Mouse (Mus musculus) embryonic facial prominence, embryonic 10.5 days (tissue): ENCODE results near the gene Zfp263. TPM values are rescaled to one million over a fixed set of nuclear protein-coding genes. Genes with fewer than 3 reads are reported as not detected.

Experiments used
- DNase-seq: peaks from one replicate; pipeline ENCODE4 v3.0.0-alpha.2; 2017; ENCODE audit warnings: low spot score
- H3K27ac ChIP-seq: fragments of 300-500 bp; sonication (generic); replicated peaks from 2 replicates; pipeline ENCODE4 v1.5.1; 2016; ENCODE audit warnings: mild to moderate bottlenecking
- H3K27me3 ChIP-seq: fragments of 300-500 bp; sonication (generic); replicated peaks from 2 replicates; pipeline ENCODE4 v1.6.1; 2016; ENCODE audit warnings: low read depth, mild to moderate bottlenecking; ENCODE audit not compliant: poor library complexity, severe bottlenecking
- H3K36me3 ChIP-seq: fragments of 300-500 bp; sonication (generic); replicated peaks from 2 replicates; pipeline ENCODE4 v1.6.1; 2016; ENCODE audit warnings: mild to moderate bottlenecking, moderate library complexity
- H3K4me1 ChIP-seq: fragments of 300-500 bp; sonication (generic); 2 replicates; pipeline ENCODE4 v1.6.1; 2016
- H3K4me3 ChIP-seq: fragments of 300-500 bp; sonication (generic); 2 replicates; pipeline ENCODE4 v1.5.1; 2016; ENCODE audit warnings: mild to moderate bottlenecking, moderate library complexity
- H3K9me3 ChIP-seq: fragments of 300-500 bp; sonication (generic); 2 replicates; pipeline ENCODE4 v1.6.1; 2016; ENCODE audit warnings: mild to moderate bottlenecking
- WGBS: fragments of 180-500 bp; shearing (Covaris S2); methylation state at CpG from one replicate; pipeline ENCODE4 v1.1.7; 2016; 5-methylcytosine and 5-hydroxymethylcytosine counted together
- polyA plus RNA-seq: library from polyadenylated mRNA; unstranded; fragments of >200 nt; fragmentation: Nextera tagmentation; extraction: Ambion mirVana; gene quantifications from 2 replicates; pipeline ENCODE4 v1.2.1, GENCODE M21; 2016

The Zfp263 gene
- polyA plus RNA-seq, 1 experiment from 2014 or later: 53.3 TPM

GRCm38 (mm10) chr16:3745656-3746055 is 1.8 kb downstream of the Zfp263 start:
- Histone ChIP-seq H3K9me3 (peaks cover 32% of the 10 kb centered on the region), H3K4me1 (peaks cover 24% of the 10 kb centered on the region), H3K36me3 (peaks cover 52% of the 10 kb centered on the region), H3K27ac (no peak overlapping the region), H3K27me3 (no peaks in the 10 kb centered on the region), H3K4me3 (peak overlapping the region; percentile 92)
- DNase-seq: no peak
- 89% methylated on average over 4 of the region's 4 CpGs for WGBS

GRCm38 (mm10) chr16:3748976-3749375 is 5.1 kb downstream of the Zfp263 start:
- peaks cover 35% of the 10 kb centered on the region for H3K9me3 ChIP-seq
- H3K27me3 ChIP-seq: no peaks in the 10 kb centered on the region
- H3K4me1 ChIP-seq: peaks cover 19% of the 10 kb centered on the region
- H3K36me3 ChIP-seq: peaks cover 74% of the 10 kb centered on the region
- WGBS: 96% methylated on average over 3 of the region's 3 CpGs
- no peak for DNase-seq
- H3K4me3 ChIP-seq: no peak overlapping the region
- H3K27ac ChIP-seq: no peak overlapping the region

GRCm38 (mm10) chr16:3771603-3772002 is 27.7 kb downstream of the Zfp263 start:
- no peak overlapping the region for H3K27ac ChIP-seq
- no peak for DNase-seq

GRCm38 (mm10) chr16:3776365-3776764 is 32.5 kb downstream of the Zfp263 start:
- Histone ChIP-seq H3K27me3 (no peaks in the 10 kb centered on the region), H3K9me3 (no peaks in the 10 kb centered on the region), H3K4me1 (peaks cover 3% of the 10 kb centered on the region; the same call in 1 of the 2 replicates), H3K27ac (no peak overlapping the region), H3K4me3 (no peak overlapping the region), H3K36me3 (no peaks in the 10 kb centered on the region)
- DNase-seq: no peak
- WGBS: 85% methylated on average over 3 of the region's 3 CpGs

More at GRCm38 (mm10) chr16:3771603-3772002, 27.7 kb downstream of the Zfp263 start:
- WGBS: 96% methylated on average over 4 of the region's 4 CpGs
- Histone ChIP-seq H3K4me1 (no peaks in the 10 kb centered on the region), H3K27me3 (no peaks in the 10 kb centered on the region), H3K36me3 (peaks cover 7% of the 10 kb centered on the region; the same call in 1 of the 2 replicates), H3K4me3 (no peak overlapping the region), H3K9me3 (no peaks in the 10 kb centered on the region)

- no peak overlapping the region for H3K4me3 ChIP-seq
- peaks cover 3% of the 10 kb centered on the region; the same call in 1 of the 2 replicates for H3K4me1 ChIP-seq
- no peaks in the 10 kb centered on the region for H3K9me3 ChIP-seq
- no peaks in the 10 kb centered on the region for H3K36me3 ChIP-seq
- DNase-seq: no peak
- WGBS: 70% methylated on average over 3 of the region's 3 CpGs
- H3K27ac ChIP-seq: no peak overlapping the region
- H3K27me3 ChIP-seq: no peaks in the 10 kb centered on the region
Measured at GRCm38 (mm10) chr16:3777986-3778385, 34.1 kb downstream of the Zfp263 start.

GRCm38 (mm10) chr16:3781237-3781636 is 37.3 kb downstream of the Zfp263 start:
- Histone ChIP-seq H3K4me1 (peaks cover 3% of the 10 kb centered on the region; the same call in 1 of the 2 replicates), H3K27ac (no peak overlapping the region), H3K36me3 (no peaks in the 10 kb centered on the region), H3K4me3 (no peak overlapping the region), H3K27me3 (no peaks in the 10 kb centered on the region), H3K9me3 (no peaks in the 10 kb centered on the region)
- DNase-seq: no peak

- Histone ChIP-seq H3K4me3 (no peak overlapping the region), H3K4me1 (no peaks in the 10 kb centered on the region), H3K27me3 (no peaks in the 10 kb centered on the region), H3K9me3 (peaks cover 9% of the 10 kb centered on the region; the same call in 1 of the 2 replicates), H3K36me3 (no peaks in the 10 kb centered on the region), H3K27ac (no peak overlapping the region)
- DNase-seq: no peak
Measured at GRCm38 (mm10) chr16:3788394-3788793, 44.5 kb downstream of the Zfp263 start.

Other genes with a start within 250 kb of the Zfp263 start
- not detected in 2 replicates for gene Olfr161, start 153.1 kb upstream of the Zfp263 start, polyA plus RNA-seq
- gene Mefv, start 26.0 kb upstream of the Zfp263 start, polyA plus RNA-seq: not detected in 2 replicates
- gene Olfr15, start 86.8 kb downstream of the Zfp263 start, polyA plus RNA-seq: 0.31 TPM in 1 of 2 replicates, not detected in the other
- 0.82 and 1.1 TPM in 2 replicates for gene Zfp174, start 103.2 kb downstream of the Zfp263 start, polyA plus RNA-seq
- 54.4 and 56.4 TPM in 2 replicates for gene Naa60, start 128.3 kb downstream of the Zfp263 start, polyA plus RNA-seq
- 4.5 and 5.5 TPM in 2 replicates for gene Zfp597, start 140.5 kb downstream of the Zfp263 start, polyA plus RNA-seq
- gene Gm20695, start 140.6 kb downstream of the Zfp263 start, polyA plus RNA-seq: 1.4 and 2.6 TPM in 2 replicates
- gene 1700037C18Rik, start 164.6 kb downstream of the Zfp263 start, polyA plus RNA-seq: 6.8 TPM in 2 replicates
- gene Cluap1, start 164.7 kb downstream of the Zfp263 start, polyA plus RNA-seq: 22.5 and 24.7 TPM in 2 replicates
- 0.97 and 1.0 TPM in 2 replicates for gene Nlrc3, start 232.5 kb downstream of the Zfp263 start, polyA plus RNA-seq